Mouse (Mus musculus) cerebellum, postnatal 14 days (tissue): ENCODE measurements at regions not wholly inside any gene's neighbourhood (a gene's known extent, or its start where the extent isn't known, plus 50 kb on each side); places are given as distances from the start of the nearest gene placed in this dataset.
A peak's percentile ranks its signal among the peaks of the same experiment; 100 is the strongest.

Experiments
- DNase-seq, 2 experiments: peaks; one replicate each; pipeline ENCODE4 v3.0.0; 2021; ENCODE audit warnings: mixed read lengths in 2 of 2

DNA sequence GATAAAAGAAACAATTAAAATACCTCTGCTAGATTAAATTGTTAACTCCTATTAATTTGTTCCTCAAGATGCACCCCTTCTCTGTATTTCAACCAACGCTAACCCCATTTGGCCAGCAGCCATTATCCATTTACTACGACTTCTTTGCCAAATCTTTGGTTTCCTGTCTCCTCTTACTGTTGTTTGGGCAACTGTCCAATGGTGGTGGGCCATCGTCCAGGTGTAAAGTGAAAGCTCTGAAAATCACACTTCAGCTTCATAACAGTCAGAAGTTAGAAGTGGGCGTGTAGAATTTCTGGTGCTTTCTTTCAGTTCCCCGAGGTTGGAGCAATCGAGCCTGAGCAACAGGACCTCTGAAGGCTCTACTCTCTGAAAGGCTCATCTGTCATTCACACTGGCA, 66.8 kb upstream of the Zbtb20 start:
- peak; percentile 18 to 42 for DNase-seq

DNA sequence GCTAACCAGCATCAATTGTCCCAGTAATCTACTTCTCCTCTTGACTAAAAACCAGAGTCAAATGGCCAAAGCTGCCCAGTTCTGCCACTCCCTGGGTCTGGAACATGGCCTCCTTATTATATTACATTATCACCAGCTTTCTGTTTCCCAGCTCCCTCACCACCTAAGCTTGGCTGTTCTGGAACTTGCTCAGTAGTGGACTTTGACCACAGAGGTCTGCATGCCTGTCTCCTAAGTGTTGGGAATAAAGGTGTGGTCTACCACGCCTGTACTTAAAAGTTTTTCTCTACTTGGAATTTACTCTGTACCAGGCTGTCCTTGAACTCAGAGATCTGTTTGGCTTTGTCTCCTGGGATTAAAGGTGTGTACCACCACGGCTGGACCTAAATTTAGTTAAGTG, 68.1 kb upstream of the Zbtb20 start:
- no peak for DNase-seq

DNA sequence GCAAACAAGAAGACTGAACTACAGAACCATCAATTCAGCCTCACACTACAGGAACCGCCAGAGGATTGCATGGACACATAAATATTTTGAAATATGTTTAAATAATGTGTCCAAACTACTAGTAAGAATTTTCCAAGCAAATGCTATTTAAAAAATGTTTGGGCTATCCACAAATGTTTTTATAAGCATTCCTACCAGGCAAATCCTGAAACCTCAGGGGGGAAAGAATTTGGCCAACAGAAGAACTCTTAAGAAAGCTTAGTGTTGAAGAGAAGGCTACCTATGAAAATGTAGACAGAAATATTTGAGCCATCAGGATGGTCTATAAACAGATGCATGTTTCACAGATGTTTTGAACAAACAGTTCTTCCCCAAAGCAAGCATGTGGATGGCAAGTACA, 72.1 kb upstream of the Zbtb20 start:
- DNase-seq, result no peak

DNA sequence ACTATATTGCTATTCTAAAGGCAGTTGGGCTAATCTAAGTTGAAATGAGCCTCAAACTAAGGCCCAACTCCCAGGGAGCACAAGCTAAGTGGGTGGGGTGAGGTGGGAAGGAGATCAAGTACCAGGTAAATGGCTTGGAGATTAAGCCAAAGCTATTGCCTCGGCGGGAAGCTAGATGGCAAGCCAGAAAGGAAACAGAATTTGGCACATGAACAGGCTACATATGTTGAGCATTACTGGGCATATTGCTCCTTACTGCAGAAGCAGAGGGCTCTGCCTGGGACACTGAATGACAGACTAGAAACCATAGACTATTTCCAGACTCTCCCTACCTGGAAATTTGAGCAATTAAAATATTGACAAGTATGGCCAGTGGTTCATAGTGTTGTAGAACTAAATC, 83.1 kb upstream of the Zbtb20 start:
- DNase-seq, result peak; percentile 66 to 81

DNA sequence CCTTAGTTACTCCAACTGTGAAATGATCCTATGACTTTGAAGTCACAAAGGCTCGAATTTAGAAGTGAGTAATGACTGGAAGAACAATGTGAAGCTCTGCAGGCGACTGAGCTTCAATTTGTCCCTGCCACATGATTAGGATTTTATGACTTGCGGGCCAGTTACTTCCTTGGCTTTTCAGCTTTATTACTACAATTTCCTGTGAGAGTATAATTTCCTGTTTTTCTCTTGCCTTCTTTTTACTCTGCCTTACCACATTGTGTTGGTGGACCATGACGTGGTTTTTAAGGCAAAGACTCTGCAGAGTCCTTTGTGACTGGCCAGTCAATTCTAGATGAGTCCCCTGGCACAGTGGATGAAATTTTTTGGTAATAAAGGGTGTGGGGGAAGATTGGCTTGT, 91.0 kb upstream of the Zbtb20 start:
- no peak for DNase-seq

DNA sequence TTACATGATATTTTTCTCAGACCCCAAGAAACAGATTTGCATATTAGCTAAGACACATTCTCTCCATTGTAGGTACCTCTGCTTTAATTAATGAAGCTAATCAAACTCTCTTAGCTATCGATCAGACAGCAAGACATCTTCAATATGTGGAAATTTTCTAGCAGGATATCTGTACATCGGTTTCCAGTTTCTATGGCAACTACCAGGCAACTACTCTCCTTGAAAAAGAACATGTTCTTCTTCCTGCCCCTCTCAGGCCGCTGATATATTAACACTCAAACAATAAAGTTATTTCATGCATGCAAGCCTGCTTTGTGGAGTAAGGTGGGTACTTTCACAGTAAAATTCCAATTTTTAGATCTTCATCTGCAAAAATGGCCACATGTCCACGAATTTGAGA, 91.7 kb upstream of the Zbtb20 start:
- DNase-seq, result no peak

DNA sequence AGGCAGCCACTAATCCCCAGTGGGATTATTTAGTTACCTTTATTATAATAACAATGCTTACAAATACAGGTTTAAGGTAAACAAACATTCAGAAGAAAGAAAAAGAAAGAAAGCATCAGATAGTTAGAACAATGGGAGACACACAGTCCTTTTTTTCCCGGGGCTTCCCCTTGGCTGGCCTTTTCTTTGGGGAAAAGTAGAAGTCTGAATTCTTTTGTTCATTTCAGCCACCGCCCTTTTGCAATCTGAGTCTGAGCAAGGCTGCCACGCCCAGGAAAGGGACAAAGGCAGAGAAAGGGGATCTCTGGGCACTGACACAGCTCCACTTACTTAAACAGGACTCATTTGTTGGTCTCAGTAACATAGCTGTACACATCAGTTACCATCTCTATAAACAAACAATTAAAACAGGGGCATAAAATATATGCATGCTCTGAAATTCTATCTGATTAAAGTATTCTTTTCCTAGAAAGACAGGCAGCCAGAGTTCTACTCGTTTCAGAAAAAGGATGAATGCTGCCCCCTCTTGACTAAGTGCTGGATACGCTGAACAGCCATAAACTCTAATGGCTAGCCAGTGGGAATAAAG, 93.5 kb upstream of the Zbtb20 start:
- peak; percentile 73 to 75 for DNase-seq

DNA sequence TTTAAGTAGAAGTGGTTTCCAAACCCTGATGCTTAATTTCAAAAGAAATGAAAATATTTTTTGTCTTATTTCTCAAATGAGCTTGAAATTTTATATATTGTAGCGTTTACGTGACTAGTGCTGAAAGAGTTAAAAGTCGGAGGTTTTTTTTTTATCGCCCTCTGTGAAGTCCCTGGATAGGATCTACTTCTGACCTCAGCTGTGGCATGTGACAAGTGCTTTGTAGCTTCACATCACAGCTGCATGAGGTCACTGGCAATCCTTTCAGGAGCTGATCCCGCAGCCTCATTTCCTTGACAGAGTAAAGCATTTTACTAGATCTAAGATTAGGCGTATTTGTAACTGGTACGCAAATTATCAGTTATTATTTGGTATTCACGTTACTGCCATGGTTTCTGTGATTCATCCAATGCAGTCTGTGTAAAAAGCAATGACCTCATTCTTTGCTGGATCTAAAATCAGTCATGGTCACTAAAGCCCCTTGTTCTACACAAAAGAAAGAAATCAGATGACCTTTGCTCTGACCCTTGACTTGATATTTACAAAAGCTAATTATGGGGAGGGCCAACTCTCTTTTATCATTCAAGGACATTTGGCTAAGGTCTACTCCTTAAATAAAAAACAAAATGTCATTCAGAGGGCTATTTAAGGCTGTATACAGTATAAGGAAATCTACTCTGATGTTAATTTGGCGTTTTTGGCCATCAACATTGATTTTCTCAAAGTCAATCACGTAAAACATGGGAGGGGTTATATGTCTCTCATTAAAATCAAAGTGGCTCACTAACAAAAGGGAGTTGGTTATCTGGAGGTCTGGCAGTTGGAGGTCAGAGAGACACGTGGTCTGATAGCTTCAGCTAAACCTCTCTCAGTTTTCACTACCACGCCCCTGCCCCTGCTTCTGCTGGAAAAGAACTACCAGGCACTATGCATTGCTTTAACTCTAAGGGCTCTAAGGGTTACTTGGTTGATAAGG, 94.3 kb upstream of the Zbtb20 start:
- no peak for DNase-seq

DNA sequence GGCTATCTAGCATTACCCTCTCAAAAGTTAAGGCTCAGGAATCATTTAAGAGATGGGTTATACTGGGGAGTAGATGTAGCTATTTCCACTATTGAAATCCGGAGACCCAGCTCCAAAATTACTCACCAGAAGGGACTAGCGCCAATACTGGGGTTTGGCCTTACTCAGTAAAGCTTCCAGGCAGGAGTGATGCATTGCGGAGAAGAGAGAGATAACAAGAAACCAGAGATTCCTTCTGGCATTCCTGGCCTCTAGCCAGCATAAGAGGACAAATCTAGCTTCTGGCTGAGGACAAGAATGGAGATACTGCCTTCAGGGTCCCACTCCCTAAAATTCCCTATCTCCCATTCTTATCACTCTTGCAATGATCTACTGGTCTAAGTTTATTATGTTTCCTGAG, 95.7 kb upstream of the Zbtb20 start:
- DNase-seq, result peak in 1 of 2 experiments; percentile 19

DNA sequence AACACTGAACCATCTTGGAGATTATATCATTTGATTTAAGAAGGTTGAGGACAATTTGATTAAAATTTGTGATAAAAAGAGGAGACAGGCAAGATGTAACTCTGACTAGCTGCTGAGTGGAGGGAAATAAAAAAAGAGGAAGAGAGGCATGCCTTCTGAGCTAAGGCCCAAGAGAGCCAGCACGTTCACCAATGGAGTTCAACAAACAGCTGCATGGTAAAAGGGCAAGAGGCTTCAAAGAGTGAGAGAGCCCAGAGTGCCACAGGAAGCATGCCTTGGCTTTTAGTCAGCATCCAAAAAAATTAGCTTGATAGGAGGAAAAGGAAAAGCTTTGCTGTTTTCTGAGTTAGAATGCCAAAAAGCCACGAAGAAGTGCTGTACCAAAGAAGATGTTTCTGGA, 103.0 kb upstream of the Zbtb20 start:
- no peak for DNase-seq

DNA sequence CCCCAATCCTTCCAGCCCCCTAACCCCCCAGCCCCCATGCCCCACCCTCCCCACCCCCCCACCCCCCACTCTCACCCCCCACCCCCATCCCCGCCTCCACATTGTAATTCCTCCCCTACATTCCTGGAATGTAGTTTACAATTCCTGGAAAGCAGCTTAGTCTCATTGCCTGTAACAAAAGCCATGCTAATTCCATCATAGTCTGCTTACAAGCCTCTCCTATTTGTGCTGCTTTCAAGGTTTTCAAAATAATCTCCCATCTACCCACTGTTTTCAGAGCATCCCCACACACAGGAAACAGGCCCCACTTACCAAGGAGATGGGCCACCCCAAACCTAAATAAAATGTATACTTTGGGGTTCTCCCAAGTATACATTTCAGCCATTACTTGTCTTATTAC, 105.5 kb upstream of the Zbtb20 start:
- DNase-seq, result no peak

DNA sequence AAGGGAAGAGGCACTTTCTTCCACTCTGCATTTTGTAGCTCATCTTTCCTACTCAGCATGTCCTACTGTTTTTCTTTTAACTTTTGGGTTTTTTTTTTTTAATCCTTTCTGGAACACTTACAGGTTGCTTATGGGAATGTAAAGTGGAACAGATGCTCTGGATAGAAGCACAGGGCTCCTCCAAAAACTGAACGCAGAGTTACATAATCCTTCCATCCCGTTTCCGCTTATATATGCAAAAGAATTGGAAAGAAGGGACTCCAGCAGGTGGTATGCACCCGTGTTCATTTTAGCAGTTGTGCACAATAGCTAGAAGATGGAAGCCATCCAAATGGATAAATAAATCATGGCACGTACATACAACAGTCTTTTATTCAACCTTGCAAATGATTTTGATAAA, 127.0 kb upstream of the Zbtb20 start:
- DNase-seq, result no peak

DNA sequence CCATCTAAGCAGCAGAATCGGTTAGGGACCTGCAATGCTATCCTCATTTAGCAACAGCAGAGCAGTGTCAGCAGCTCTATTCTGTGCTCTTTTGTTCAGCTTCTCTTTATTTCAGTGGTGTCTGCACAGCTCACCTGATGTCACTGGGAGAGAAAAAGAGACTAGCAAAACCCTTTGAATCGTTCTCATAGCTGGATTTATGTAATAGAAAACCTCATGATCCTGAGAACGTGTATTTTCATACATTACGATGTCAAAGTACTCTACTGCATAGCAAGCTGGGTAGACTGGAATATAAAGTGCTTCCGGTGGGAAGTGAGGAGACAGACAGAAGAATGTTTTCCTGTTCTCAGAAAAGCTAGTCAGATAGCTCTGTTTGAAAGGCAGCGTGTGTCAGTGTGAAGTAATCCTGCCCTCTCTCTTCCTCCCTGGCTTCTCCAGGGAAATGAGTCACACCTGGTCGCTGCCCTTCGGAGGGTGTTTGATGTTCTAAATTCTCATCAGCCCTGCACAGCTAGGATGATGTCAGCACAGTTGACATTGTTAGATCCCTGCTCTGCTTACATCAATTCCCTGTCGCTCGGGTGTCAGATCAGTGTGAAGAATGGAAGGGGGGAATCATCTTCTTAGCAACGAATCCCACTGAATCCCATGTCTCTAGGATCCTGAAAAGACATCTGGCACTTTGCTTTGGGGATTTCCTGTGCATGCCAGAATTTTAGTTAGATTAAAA, 129.6 kb upstream of the Zbtb20 start:
- no peak for DNase-seq

DNA sequence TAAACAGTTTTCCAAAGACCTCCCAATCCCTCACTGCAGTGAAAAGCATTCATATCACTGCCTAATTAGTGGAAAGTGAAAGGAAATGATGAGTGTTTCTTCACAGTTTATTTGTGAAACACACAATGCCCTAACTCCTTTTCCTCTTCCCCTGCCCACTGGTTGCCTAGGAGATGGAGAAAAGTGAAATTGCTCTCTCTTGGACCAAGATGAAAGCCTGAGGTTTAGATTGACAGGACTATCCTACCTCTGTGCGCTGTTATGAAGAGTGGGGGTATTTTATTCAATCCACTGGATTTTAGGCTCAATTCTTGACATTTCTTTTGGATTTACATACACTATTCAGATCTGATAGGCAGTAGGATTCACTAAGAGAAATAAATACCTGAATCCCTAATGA, 132.1 kb upstream of the Zbtb20 start:
- no peak for DNase-seq

DNA sequence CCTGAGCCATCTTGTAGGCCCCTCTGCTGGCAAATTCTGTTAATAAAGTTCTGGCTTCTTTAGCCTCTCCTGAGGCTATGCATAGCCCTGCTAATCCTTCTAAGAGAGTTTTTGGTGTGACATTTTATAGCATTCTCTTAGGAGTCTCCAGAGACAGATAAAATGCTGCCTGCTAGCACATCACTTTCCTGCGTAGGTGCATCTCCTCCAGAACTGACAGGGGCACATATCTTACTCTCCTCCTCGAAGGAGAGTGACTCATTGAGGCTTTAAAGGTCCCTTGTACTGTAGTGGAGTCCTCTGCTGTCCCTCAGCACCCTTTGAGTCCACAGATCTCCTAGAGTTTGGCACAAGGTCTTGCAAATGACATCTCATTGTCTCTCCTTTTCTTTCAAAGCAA, 132.6 kb upstream of the Zbtb20 start:
- DNase-seq, result no peak

DNA sequence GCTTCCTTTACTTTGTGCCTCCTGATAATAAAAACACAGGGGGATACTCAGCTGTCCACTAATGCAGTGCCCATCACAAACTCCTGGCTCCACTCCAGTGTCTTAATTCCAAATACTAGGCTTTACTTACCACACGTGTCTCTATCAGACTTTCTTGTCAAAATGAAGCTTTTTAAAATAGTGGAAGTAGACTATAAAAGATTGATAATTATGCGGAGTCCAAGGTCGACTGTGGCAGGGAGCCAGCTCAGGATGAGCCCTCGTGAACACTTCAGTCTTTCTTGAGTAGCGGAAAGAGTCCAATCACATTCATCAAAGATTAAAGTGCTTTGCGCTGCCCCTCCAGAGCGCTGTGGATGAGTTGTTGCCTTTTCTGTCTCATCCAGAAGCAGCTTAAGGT, 147.9 kb upstream of the Zbtb20 start:
- no peak for DNase-seq

DNA sequence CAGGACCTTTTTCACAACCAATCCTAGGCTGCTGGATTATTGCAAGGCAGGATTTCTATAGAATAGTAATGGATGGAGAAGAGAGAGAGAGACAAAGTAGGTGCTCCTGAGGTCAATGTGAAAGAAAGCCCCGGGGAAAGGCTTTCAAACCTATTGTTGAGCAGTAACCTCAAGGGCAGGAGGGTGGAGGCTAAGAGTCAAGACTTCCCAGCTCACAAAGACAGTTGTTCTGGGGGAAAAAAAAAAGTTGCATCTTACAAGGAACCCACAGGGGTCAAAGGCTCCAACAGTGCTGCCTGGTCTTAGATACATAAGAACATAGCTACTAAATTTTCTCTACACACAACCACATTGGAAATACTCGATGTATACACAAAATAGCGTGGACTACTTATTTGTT, 155.8 kb upstream of the Zbtb20 start:
- DNase-seq, result no peak

DNA sequence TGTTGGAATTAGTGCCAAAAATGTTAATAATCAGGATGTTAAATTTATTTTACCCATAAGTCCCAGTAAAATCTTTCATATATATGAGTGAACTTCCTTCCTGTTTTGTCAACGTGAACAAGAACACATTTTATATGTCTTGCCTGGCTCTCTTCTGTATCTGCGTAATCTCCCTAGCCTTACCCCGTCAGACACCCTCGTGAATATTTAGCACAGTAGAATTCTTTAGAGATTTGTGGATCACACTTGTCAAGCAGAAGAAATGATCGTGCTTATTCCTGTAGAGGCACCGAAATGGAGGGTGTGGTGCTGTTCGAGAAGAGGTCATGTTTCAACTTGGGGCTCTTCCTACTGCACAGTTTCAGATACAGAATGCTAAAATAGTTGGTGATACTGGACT, 157.2 kb upstream of the Zbtb20 start:
- no peak for DNase-seq

DNA sequence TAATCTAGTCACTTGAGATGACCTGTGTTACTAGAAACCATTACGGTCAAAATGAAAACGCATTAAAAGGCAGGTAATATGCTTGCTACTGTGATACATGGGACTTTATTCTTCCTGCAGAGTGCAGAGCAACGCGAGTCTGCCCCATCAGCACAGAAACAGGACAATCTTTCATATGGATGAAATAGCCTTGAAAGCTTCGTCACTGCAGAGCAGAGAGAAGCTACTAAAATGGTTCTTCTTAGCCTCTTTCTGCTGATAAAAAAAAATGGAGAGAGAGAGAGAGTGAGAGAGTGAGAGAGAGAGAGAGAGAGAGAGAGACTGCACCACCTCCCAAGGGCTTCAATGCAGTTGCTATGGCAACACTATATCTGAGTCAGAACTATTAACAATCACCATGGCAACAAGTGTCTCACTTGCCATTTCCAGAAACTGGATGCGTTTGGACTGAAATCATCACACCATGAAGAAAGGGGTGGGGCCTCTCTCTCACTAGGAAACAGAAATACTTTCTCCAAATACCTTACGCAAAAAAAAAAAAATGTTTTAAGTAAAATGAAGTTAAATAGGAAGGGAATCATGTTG, 157.8 kb upstream of the Zbtb20 start:
- peak in 1 of 2 experiments; percentile 10 for DNase-seq

DNA sequence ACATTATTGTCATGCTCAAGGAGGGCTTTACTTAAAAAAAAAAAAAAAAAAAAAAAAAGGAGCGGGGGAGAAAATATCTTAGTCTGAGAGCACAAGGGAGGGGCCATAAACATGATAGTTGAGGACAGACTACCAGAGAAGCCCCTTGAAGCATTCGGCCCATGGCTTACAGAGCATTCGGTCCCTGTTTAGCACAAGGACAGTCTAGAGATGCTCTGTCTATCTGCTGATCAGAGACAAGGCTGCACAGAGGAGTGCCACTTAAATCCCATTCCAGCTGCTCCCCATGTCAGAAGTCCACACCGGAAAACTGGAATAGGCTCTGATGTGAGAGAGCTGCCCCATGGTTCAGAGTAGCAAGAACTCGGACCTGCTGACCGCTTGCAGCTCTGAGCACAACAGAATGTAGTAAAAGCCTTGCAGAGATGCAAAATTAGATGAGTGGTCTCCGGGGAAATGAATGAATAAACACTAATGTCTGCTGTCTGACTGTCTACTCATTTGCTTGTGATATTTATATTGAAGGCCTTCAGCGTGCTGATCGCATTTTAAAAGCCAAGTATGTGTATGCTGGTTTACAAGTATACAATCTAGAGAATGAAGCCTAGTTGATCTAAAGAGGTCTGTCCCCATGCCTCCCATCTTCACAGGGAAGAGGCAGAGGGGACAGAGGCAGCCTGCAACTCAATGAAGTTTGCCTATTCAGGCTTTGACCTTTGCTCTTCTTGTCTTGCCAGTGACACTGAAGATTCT, 158.4 kb upstream of the Zbtb20 start:
- DNase-seq, result no peak

DNA sequence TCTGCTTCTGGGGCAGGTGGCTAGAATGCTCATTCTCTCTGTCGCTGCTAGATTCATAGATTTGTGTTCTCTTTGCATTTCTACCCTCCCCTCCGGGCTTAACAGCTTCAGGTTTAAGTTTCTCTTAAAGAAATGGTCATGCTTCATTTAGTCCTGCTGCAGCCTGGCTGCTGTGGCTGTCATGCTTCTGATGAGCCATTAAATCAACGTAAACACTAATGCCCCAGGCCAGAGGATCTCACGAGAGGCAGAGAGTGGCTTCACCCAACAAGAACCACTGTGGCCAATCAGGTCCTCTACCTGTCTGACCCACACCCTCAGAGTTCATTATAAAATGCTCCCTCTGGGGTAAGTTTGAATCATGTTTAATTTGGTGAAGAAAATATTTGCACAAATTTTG, 173.0 kb upstream of the Zbtb20 start:
- DNase-seq, result no peak

DNA sequence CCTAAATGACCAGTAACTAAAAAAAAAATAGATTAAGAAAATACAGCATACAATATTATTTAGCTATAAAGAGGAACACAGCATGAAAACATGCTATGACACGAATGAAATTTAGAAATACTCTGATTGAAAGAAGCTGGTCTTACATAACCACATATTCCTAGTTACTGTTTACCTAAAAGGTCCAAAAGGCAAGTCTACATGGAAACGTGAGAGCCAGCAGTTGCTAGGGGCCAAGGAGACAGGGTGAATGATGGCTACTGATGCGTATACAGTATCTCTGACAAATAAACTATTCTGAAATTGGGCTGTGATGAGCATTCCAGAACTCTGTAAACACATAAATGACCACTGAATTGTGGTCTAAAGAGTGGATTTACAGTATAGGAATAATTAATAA, 194.5 kb upstream of the Zbtb20 start:
- DNase-seq, result no peak

DNA sequence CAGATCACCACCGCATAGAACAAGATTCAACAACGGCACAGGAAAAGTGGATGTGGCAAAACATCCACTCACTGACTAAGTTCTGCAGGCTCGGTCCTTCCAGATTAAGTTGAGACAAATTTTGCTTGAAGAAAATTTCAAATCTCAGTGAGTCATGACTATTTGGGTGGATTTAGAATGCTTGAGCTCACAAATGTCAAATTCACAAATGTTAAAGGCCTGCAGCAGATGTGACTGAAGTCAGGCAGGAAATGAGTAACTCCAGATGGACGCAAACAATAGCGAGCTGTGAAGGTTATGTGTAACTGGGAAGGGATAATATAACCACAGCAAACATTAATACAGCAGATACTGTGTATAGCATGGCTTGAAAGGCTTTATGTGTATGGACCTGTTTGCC, 198.5 kb upstream of the Zbtb20 start:
- DNase-seq, result no peak
